Mouse (Mus musculus) testis, postnatal 10 days (tissue): ENCODE data around the gene Arhgap21.
"Not testable (repeated sequence)": the region's sequence is repeated elsewhere in the genome, so short reads cannot be mapped to it uniquely, and the experiment has no call there.

Experiments used
- DNase-seq: peaks from one replicate; pipeline ENCODE4 v3.0.0; 2021; ENCODE audit warnings: low spot score

Gene Arhgap21

GRCm38 (mm10) chr2:20939367-20939766, 29.3 kb downstream of the Arhgap21 start:
- no peak for DNase-seq

DNA sequence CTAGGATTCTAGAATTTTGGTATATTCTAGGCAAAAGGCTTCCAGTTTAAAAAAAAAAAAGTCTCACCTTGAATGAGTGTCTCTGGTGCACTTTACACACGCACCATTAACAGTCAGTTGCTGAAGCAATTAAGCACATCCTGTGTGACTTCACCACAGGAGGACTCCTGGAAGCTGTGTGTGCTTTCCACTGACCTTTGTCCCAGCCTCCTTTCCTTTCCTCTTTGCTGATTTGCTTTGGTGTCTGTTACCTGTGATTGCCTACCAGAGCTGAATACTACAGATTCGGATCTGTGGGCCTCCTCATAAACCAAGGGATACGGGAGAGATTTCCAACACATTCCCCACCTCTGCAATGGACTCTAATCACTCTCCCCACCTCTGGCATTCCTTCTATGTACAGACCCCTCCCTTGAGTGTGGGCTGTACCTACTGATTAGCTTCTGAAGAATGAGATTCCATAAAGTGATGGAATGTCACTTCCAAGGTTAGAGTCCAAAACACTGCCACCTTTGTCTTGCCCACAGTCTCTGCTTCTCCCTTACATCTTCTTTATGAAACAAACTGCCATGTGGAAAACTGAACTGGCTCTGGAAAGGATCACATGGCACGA, 32.0 kb downstream of the Arhgap21 start:
- no peak for DNase-seq

DNA sequence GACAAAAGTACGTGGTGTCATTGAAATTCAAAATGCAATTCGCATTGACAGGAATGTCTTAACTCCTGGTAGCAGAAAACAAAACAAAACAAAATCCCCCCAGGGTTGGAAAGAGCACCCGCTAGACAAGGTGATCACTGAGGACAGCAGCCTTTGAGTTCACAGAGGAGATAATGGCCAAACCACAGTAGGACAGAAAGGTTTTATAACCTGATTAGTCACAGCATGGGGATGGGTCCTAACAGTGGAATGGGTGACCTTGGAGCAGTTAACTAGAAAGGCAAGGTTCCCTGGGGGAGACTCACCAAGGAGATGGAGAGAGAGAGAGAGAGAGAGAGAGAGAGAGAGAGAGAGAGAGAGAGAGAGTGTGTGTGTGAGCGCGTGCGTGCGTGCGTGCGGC, 34.3 kb downstream of the Arhgap21 start:
- no peak for DNase-seq

DNA sequence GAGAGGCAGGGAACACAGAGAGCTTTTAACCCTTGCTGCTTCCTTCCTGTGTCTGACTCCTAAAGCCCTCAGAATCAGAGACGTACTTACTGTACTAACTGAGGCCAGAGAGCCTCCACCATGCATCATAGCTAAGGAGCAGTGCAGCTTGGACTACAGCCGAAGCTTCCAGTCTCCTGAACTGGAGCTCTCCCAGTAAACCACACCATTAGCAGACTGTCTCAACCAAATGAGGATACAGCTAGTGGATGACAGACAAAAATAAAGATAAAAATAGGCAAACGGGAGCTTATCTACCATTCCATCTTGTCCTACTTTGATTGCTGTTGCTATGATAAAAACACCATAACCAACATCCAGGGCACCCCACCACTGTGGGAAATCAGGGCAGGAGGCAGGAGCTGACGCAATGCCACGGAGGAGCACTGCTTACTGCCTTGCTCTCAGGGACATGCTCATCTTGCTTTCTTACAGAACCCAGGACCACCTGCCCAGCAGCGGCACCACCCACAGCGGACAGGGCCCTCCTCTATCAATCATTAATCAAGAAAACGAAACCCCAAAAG, 35.9 kb downstream of the Arhgap21 start:
- DNase-seq = no peak

- not testable (repeated sequence) for DNase-seq
Observed at GRCm38 (mm10) chr2:20931761-20932160, 36.9 kb downstream of the Arhgap21 start.

DNA sequence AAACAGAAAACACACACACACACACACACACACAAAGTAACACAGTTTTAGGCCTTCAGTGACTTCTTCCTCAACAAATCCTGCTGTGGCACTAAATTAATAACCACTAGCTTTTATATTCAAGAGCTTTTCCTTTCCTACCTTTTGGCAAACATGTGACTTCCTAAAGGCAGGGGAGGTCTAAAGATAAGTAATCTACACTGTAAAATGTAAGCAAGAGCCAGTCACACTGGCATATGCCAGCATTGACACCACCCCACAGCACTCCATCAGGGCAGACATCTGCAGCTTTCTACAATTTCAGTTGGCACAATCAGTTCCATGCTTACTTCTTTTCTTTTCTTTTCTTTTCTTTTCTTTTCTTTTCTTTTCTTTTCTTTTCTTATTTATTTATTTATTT, 40.2 kb downstream of the Arhgap21 start:
- DNase-seq = no peak

- DNase-seq = no peak
Observed at GRCm38 (mm10) chr2:20924938-20925337, 43.7 kb downstream of the Arhgap21 start.

DNA sequence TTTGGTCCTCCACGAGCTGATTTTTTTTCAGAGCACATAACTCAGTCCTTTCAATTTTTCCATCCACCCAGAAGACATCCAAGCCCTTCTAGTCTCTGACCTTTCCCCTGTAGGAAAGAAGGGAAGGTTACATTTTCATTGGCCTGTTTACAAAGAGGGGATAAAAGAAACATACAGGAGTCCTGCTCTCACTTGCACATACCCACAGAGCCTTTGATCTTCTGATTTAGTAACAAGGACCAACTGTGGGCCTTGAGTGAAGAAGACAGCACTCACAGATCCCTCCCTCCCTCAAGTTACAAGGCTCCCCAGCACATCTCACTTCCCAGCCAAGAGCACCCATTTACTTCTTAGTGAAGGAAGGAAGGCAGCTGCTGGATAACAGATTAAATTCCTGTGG, 46.3 kb downstream of the Arhgap21 start:
- no peak for DNase-seq

- DNase-seq = no peak
Observed at GRCm38 (mm10) chr2:20921558-20921957, 47.1 kb downstream of the Arhgap21 start.

DNA sequence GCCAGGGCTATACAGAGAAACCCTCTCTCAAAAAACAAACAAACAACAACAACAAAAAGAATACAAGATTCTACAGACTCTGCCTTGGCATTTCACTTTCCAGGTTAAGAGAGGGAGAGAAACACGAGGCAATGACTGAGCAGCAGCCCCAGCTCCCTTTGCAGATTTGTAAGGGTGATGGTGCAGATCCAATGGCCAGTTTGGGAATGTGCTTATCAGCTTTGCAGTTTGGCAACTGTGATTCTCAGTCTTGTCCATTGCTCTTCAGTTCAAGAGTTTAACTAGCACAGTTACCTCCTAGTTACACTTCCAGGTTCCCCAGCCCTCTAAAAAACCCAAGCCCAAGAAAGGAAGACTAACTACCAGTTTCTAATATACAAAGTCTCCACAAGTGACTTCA, 47.7 kb downstream of the Arhgap21 start:
- DNase-seq = no peak

DNA sequence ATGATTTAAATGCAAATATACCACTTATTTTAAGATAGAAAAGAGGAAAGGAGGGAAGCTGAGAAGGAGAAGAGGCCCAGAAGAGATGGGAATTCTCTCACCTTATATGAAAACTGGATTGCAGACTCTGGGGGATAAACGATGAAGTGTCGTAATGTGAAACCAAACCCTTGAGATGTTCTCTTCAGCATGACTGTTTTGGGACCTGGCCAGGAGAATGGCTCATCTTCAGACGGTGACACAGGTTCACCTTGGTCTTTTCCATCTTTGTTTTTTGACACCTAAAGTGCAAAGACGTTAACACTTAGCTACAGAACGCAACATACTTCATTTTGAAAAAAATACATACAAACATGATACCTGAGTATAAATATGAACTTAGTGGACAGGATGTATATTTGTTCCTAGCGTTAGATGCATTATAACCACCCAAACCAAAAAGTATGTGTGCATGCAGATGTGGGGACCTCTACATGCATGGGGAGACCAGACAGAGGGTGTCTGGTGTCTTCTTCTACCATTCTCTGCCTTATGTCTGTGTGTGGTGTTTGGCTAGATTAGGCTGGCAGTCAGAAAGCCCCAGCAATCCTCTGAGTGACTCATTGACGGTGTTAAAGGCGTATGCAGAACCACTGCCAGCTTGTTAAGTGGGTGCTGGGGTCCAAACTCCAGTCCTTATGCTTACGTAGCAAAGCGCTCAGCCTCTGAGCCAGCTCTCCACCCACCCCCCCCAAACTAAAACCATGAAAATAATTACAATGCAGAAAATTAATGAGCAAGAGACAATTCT, 54.0 kb downstream of the Arhgap21 start:
- DNase-seq = no peak

- DNase-seq = no peak
Observed at GRCm38 (mm10) chr2:20913019-20913415, 55.7 kb downstream of the Arhgap21 start.

DNA sequence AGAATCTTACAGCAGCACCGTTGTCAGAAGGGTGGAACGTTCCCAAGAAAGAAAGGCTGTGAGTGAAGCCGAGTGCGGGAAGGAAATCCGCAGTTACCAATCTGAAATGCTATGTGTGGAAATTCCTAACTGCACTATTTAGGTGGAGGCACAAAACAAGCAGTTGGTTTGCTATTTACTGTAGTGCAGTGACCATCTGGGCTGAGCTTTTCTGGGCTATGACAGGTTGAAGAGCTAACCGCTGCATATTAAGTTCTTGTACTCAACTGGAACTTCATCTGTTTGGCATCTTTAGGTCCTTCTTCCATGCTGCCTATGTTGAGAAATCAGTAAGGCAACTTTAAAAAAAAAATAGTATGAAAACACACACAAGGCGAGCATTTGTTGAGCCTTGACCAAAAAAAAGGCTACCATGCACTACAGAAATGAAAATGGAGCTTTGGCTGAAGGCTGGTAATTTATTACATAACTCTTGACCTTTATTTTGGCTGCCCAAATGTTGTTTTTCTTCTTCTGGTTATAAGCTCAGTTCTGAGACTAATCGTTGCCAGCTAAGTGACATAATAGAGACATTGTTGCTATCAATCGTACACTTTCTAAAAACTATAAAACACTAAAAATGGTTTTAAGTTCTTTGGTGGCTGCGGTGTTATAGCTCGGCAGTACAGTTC, 56.2 kb downstream of the Arhgap21 start:
- DNase-seq = no peak

GRCm38 (mm10) chr2:20910446-20910845, 58.2 kb downstream of the Arhgap21 start:
- no peak for DNase-seq

DNA sequence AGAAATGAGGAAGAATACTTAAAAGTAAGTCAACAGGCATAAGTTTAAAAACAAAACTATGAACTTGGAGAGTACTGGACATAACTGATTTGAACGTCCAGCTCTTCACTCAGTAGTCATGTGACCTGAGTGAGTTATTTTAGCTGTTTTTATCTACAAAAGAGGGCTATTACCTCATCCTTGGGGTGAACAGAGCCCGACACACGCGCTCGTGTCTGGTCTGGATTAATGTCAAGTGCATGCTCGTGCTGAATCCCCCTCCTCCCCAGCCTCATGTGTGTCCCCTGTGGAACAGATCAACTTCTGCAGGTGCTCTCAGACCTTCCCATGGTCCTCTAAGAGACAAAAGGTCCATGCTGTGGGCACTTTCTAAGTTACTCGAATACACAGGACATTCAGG, 59.3 kb downstream of the Arhgap21 start:
- DNase-seq = no peak

GRCm38 (mm10) chr2:20907291-20907690, 61.4 kb downstream of the Arhgap21 start:
- no peak for DNase-seq

GRCm38 (mm10) chr2:20905411-20905810, 63.3 kb downstream of the Arhgap21 start:
- DNase-seq = no peak

- no peak for DNase-seq
Observed at GRCm38 (mm10) chr2:20902981-20903645, 65.6 kb downstream of the Arhgap21 start.

- no peak for DNase-seq
Observed at GRCm38 (mm10) chr2:20901916-20902315, 66.8 kb downstream of the Arhgap21 start.

DNA sequence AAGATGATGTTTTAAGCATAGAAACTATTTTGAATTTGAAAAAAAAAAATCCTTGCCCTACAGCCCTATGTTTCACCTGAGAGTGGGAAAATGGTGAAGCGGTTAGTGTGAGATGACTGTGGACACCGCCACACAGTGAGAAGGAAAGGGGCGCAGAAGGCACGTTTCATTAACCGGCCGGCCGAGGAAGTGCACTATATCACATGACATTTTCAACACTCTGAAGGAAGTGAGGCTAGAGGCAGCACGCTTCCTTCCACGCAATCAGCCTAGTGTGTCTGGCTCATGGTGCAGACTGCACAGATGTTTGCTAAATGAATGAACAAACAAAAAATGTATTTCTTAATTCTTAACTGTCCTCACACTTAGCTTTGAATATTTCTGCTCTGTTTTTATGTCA, 69.4 kb downstream of the Arhgap21 start:
- DNase-seq = no peak

DNA sequence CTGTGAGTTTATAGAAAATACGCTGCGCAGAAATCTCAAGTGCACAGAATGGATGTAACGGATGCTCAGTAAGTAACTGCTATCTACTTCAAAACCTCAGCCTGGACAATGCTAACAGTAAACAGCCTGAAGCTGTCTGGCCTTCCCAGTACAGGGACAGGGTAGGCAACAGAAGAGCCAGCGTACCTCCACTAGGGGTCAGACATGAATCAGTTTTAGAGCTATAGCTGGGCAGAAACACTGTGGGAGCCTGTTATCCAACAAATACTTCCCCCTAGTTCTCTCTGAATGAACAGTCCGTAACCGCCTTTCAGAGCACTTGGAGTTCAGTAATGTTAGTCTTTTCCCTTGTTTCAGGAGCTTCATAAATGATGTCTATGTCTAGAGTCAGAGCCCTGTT, 70.0 kb downstream of the Arhgap21 start:
- DNase-seq = peak; percentile 69

GRCm38 (mm10) chr2:20896446-20896845, 72.2 kb downstream of the Arhgap21 start:
- DNase-seq = no peak
